8 mouse cellular contexts compared by ENCODE assay signal in the genomic region with DNA sequence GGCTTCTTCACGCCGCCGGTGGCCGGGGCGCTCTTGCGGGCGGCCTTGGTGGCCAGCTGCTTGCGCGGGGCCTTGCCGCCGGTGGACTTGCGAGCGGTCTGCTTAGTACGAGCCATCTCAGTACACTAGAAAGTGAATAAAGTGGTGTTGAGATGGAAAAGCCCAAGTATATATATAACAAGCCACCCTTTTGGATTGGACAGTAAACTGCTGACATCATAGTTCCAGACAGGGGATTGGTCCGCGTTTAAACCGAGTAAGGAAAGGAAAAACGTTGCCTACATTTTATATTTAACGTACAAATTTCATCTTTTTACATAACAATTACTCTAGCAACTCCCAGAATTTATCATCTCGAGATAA. TPM values are rescaled to one million over a fixed set of nuclear protein-coding genes. Genes with fewer than 3 reads are reported as not detected.
DNase-seq lines count a peak whose midpoint lies in the region; ATAC-seq and TF ChIP-seq lines count a peak whose summit lies in the region.

TSS of gene Hist1h3i (minus strand) at position 116 of the 363 bp plus-strand sequence.

- H3K27ac ChIP-seq in forebrain, embryonic 13.5 days = peak within 1 kb of the TSS; percentile 93
- peak within 1 kb of the TSS; percentile 95 for H3K27ac ChIP-seq in liver, postnatal 0 days (ENCODE audit: low read depth)
- peak within 1 kb of the TSS; percentile 72 for H3K27ac ChIP-seq in neural tube, embryonic 15.5 days (replicated peaks)

- no peaks in the 10 kb centered on the region for H3K9me3 ChIP-seq in forebrain, embryonic 13.5 days (replicated peaks)
- H3K9me3 ChIP-seq in liver, postnatal 0 days (ENCODE audit: low read length) = no peaks in the 10 kb centered on the region
- no peaks in the 10 kb centered on the region for H3K9me3 ChIP-seq in neural tube, embryonic 15.5 days (replicated peaks)

- no peak for TF ChIP-seq CTCF in liver, postnatal 0 days (IDR thresholded peaks at IDR 0.05; ENCODE audit: low read depth)

- intact Hi-C loops in heart, postnatal 10 days (cut with DNase I) = no loop called here

- peak within 1 kb of the TSS; percentile 79 for H3K9ac ChIP-seq in forebrain, embryonic 13.5 days
- peak within 1 kb of the TSS; percentile 74 for H3K9ac ChIP-seq in liver, postnatal 0 days (replicated peaks)
- H3K9ac ChIP-seq in neural tube, embryonic 15.5 days (replicated peaks) = peak within 1 kb of the TSS; percentile 45; the same call in 1 of the 2 replicates

- peak within 1 kb of the TSS; percentile 76 for H3K4me2 ChIP-seq in forebrain, embryonic 13.5 days
- peak within 1 kb of the TSS; percentile 71 for H3K4me2 ChIP-seq in liver, postnatal 0 days (ENCODE audit: low read depth, low read length)
- peak within 1 kb of the TSS; percentile 72 for H3K4me2 ChIP-seq in neural tube, embryonic 15.5 days

- peak; percentile 84 for ATAC-seq in forebrain, embryonic 13.5 days
- peak; percentile 39 for ATAC-seq in liver, postnatal 0 days
- ATAC-seq in neural tube, embryonic 15.5 days (ENCODE audit: low FRiP score) = peak; percentile 85

- H3K4me1 ChIP-seq in forebrain, embryonic 13.5 days = peaks cover 58% of the 10 kb centered on the region
- H3K4me1 ChIP-seq in liver, postnatal 0 days (ENCODE audit: insufficient read depth) = peaks cover 21% of the 10 kb centered on the region
- H3K4me1 ChIP-seq in neural tube, embryonic 15.5 days = peaks cover 43% of the 10 kb centered on the region

- TF ChIP-seq EP300 in liver, postnatal 0 days (IDR thresholded peaks at IDR 0.05; ENCODE audit: low read depth) = peak; percentile 66; the same call in 1 of the 2 replicates

- DNase-seq in Muller cell, postnatal 12 days (ENCODE audit: inconsistent ontology term) = peak; percentile 91
- DNase-seq in c-Kit-positive CD71-positive TER-119-positive erythroid progenitor cells, embryonic 14.5 days (ENCODE audit: low spot score) = peak; percentile 96
- peak; percentile 80 to 81 for DNase-seq in heart, postnatal 10 days
- DNase-seq in layer of hippocampus, adult 11-12 months (ENCODE audit: low spot score) = peak; percentile 69
- peak; percentile 54 for DNase-seq in liver, postnatal 0 days
- DNase-seq in thymus, postnatal 14 days = peak; percentile 71

- no peaks in the 10 kb centered on the region for H3K27me3 ChIP-seq in forebrain, embryonic 13.5 days
- no peaks in the 10 kb centered on the region for H3K27me3 ChIP-seq in liver, postnatal 0 days (ENCODE audit: insufficient read depth, low read length)
- H3K27me3 ChIP-seq in neural tube, embryonic 15.5 days (replicated peaks) = peaks cover 6% of the 10 kb centered on the region; the same call in 1 of the 2 replicates

- H3K4me3 ChIP-seq in forebrain, embryonic 13.5 days = peak within 1 kb of the TSS; percentile 46
- H3K4me3 ChIP-seq in liver, postnatal 0 days (ENCODE audit: low read depth, low read length) = peak within 1 kb of the TSS; percentile 36
- peak within 1 kb of the TSS; percentile 41 for H3K4me3 ChIP-seq in neural tube, embryonic 15.5 days (replicated peaks)

- WGBS in forebrain, embryonic 13.5 days = 1% methylated on average over 19 of the region's 20 CpGs
- whole genome bisulfite sequencing in liver, postnatal 0 days (ENCODE audit: insufficient replicate concordance) = under 1% methylated on average over 13 of the region's 20 CpGs
- under 1% methylated on average over 15 of the region's 20 CpGs for WGBS in neural tube, embryonic 15.5 days

- no peaks in the 10 kb centered on the region for H3K36me3 ChIP-seq in forebrain, embryonic 13.5 days (ENCODE audit: poor library complexity, severe bottlenecking)
- H3K36me3 ChIP-seq in liver, postnatal 0 days (replicated peaks; ENCODE audit: insufficient read depth, low read length) = no peaks in the 10 kb centered on the region
- H3K36me3 ChIP-seq in neural tube, embryonic 15.5 days = no peaks in the 10 kb centered on the region

RNA-seq across cellular contexts. Expression of gene Hist1h3i, which starts in this region (rescaled TPM):
- 166 and 192 TPM in 2 replicates for polyA plus RNA-seq in forebrain, embryonic 13.5 days (2015; fragmentation: Nextera tagmentation; extraction: Ambion mirVana)
- total RNA-seq in heart, postnatal 10 days (2021) = 100 to 1,000 TPM; 213 to 223 TPM
- 95.1 and 107 TPM in 2 replicates for polyA plus RNA-seq in liver, postnatal 0 days (2015; fragmentation: Nextera tagmentation; extraction: Ambion mirVana)
- polyA plus RNA-seq in neural tube, embryonic 15.5 days (2015; fragmentation: Nextera tagmentation; extraction: Ambion mirVana) = 20.1 and 38.6 TPM in 2 replicates

Comparison
In these comparisons a context has a peak if more than half of its experiments do, and no peak if none do; other contexts are left out.
1. Peak in every context shown above with its lines: DNase-seq, ATAC-seq, H3K4me3 ChIP-seq and H3K27ac ChIP-seq.